ENCODE assay signal across 21 mouse cellular contexts in genomic region chr16:92861571-92861970, GRCm38 (mm10).
"Had no signal": no experiment of that assay in that cellular context is flagged by ENCODE, and none has a peak within 500 bp of the region (broad histone marks: within the 10 kb centered on the region; RNA-seq: fewer than 3 reads in every experiment).

No protein-coding gene starts in this region.

- ATAC-seq: liver, embryonic 12.5 days had no signal

- H3K9ac ChIP-seq: kidney, embryonic 15.5 days; limb, embryonic 13.5 days; liver, embryonic 12.5 days; liver, embryonic 15.5 days; lung, embryonic 15.5 days; neural tube, embryonic 12.5 days had no signal

- H3K27me3 ChIP-seq: kidney, embryonic 15.5 days; limb, embryonic 13.5 days; lung, embryonic 15.5 days; neural tube, embryonic 12.5 days had no signal

- H3K27ac ChIP-seq: kidney, embryonic 15.5 days; limb, embryonic 10.5 days; limb, embryonic 13.5 days; liver, embryonic 12.5 days; liver, embryonic 15.5 days; lung, embryonic 15.5 days; neural tube, embryonic 12.5 days; stomach, postnatal 0 days had no signal

- H3K9me3 ChIP-seq: kidney, embryonic 15.5 days; limb, embryonic 10.5 days; limb, embryonic 13.5 days; liver, embryonic 12.5 days; liver, embryonic 15.5 days; lung, embryonic 15.5 days; neural tube, embryonic 12.5 days had no signal

- H3K4me3 ChIP-seq: kidney, embryonic 15.5 days; limb, embryonic 10.5 days; limb, embryonic 13.5 days; liver, embryonic 12.5 days; liver, embryonic 15.5 days; lung, embryonic 15.5 days; neural tube, embryonic 12.5 days had no signal

- H3K4me2 ChIP-seq: kidney, embryonic 15.5 days; limb, embryonic 13.5 days; liver, embryonic 12.5 days; liver, embryonic 15.5 days; lung, embryonic 15.5 days; midbrain, embryonic 11.5 days; neural tube, embryonic 12.5 days had no signal

- H3K36me3 ChIP-seq: kidney, embryonic 15.5 days; limb, embryonic 10.5 days; limb, embryonic 13.5 days; liver, embryonic 12.5 days; liver, embryonic 15.5 days; lung, embryonic 15.5 days; neural tube, embryonic 12.5 days had no signal

- H3K4me1 ChIP-seq: kidney, embryonic 15.5 days; limb, embryonic 10.5 days; limb, embryonic 13.5 days; liver, embryonic 12.5 days; liver, embryonic 15.5 days; lung, embryonic 15.5 days; neural tube, embryonic 12.5 days had no signal

- DNase-seq: kidney, adult 2 months; kidney, postnatal 10 days; kidney, postnatal 36 days; liver; lung, adult 18-20 months; lung, postnatal 10 days; lung, postnatal 36 days; midbrain, embryonic 14.5 days; right cerebral cortex, postnatal 4 days; thymus, adult 2 months; thymus, postnatal 14 days; thymus, postnatal 4 days had no signal
